In the genomic region with DNA sequence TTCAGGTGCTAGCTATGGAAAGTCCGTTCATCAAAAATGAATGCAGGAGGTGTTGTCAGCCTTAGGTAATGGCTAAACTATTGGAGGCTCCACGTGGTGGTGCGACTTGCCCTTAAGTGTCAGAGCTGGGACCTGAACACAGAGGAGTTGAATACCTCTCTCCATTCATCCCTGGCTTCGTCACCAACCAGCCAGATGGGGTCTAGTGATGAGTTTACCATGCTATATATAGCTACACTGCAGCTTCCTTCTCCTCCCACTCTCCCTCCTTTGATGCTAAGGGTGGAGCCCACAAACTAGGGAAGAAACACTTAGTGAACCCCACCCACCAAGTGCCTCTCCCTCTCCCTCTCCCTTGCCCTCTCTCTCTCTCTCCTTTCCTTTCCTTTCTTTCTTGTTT, we compare ENCODE assay signal across 18 mouse cellular contexts. TPM values are rescaled to one million over a fixed set of nuclear protein-coding genes. Genes with fewer than 3 reads are reported as not detected.
DNase-seq lines count a peak whose midpoint lies in the region; ATAC-seq and TF ChIP-seq lines count a peak whose summit lies in the region.
"Had no signal": no experiment of that assay in that cellular context is flagged by ENCODE, and none has a peak within 500 bp of the region (broad histone marks: within the 10 kb centered on the region; RNA-seq: fewer than 3 reads in every experiment).

No protein-coding gene starts in this region.

- no peak for ATAC-seq in liver, postnatal 0 days
- ATAC-seq in liver, embryonic 16.5 days (ENCODE audit: low read depth), result peak; percentile 63; the same call in 1 of the 2 replicates
- ATAC-seq in neural tube, embryonic 15.5 days (ENCODE audit: low FRiP score), result no peak
- ATAC-seq: midbrain, embryonic 16.5 days had no signal

- no peak overlapping the region for H3K4me2 ChIP-seq in liver, postnatal 0 days (ENCODE audit: low read depth, low read length)
- no peak overlapping the region for H3K4me2 ChIP-seq in liver, embryonic 16.5 days (ENCODE audit: low read depth, low read length)
- H3K4me2 ChIP-seq in neural tube, embryonic 15.5 days, result no peak overlapping the region
- H3K4me2 ChIP-seq: limb, embryonic 15.5 days had no signal

- no peaks in the 10 kb centered on the region for H3K27me3 ChIP-seq in liver, postnatal 0 days (ENCODE audit: insufficient read depth, low read length)
- H3K27me3 ChIP-seq in liver, embryonic 16.5 days (ENCODE audit: control insufficient read depth, insufficient read depth, low read depth, low read length), result no peaks in the 10 kb centered on the region
- no peaks in the 10 kb centered on the region for H3K27me3 ChIP-seq in neural tube, embryonic 15.5 days (replicated peaks)
- H3K27me3 ChIP-seq: limb, embryonic 15.5 days had no signal

- H3K27ac ChIP-seq in liver, postnatal 0 days (ENCODE audit: low read depth), result no peak overlapping the region
- no peak overlapping the region for H3K27ac ChIP-seq in liver, embryonic 16.5 days (ENCODE audit: low read length)
- no peak overlapping the region for H3K27ac ChIP-seq in neural tube, embryonic 15.5 days (replicated peaks)
- H3K27ac ChIP-seq: left cerebral cortex, adult 2 months; limb, embryonic 15.5 days; macrophage had no signal

- 59% methylated on average over 4 of the region's 4 CpGs for WGBS in liver, postnatal 0 days (ENCODE audit: insufficient replicate concordance)
- 44% methylated on average over 4 of the region's 4 CpGs for WGBS in liver, embryonic 16.5 days (ENCODE audit: insufficient replicate concordance)
- WGBS in neural tube, embryonic 15.5 days, result 76% methylated on average over 4 of the region's 4 CpGs

- TF ChIP-seq EP300 in liver, postnatal 0 days (IDR thresholded peaks at IDR 0.05; ENCODE audit: low read depth), result no peak

- no peak overlapping the region for H3K9ac ChIP-seq in liver, postnatal 0 days (replicated peaks)
- H3K9ac ChIP-seq in liver, embryonic 16.5 days (ENCODE audit: low read depth, low read length), result no peak overlapping the region
- no peak overlapping the region for H3K9ac ChIP-seq in neural tube, embryonic 15.5 days (replicated peaks)
- H3K9ac ChIP-seq: limb, embryonic 15.5 days had no signal

- DNase-seq in liver, result peak; percentile 44
- no peak for DNase-seq in liver, postnatal 0 days
- DNase-seq in brain, adult 2 months (ENCODE audit: low read depth, low spot score), result peak; percentile 53
- peak; percentile 18 to 26 for DNase-seq in thymus, postnatal 36 days
- no peak for DNase-seq in Muller cell, postnatal 12 days (ENCODE audit: inconsistent ontology term)
- no peak for DNase-seq in kidney, postnatal 14 days
- DNase-seq: adrenal gland, postnatal 25 days; B cell, adult 2 months; cerebellum, adult 2 months; kidney, adult 11 months; right cerebral cortex, postnatal 25 days had no signal

- peaks cover 3% of the 10 kb centered on the region; the same call in 1 of the 2 replicates for H3K9me3 ChIP-seq in liver, postnatal 0 days (ENCODE audit: low read length)
- H3K9me3 ChIP-seq in liver, embryonic 16.5 days (replicated peaks; ENCODE audit: control insufficient read depth, low read length), result peaks cover 3% of the 10 kb centered on the region; the same call in 1 of the 2 replicates
- no peaks in the 10 kb centered on the region for H3K9me3 ChIP-seq in neural tube, embryonic 15.5 days (replicated peaks)
- H3K9me3 ChIP-seq: limb, embryonic 15.5 days had no signal

- H3K36me3 ChIP-seq in liver, postnatal 0 days (replicated peaks; ENCODE audit: insufficient read depth, low read length), result no peaks in the 10 kb centered on the region
- no peaks in the 10 kb centered on the region for H3K36me3 ChIP-seq in liver, embryonic 16.5 days (ENCODE audit: control insufficient read depth, insufficient read depth)
- no peaks in the 10 kb centered on the region for H3K36me3 ChIP-seq in neural tube, embryonic 15.5 days
- H3K36me3 ChIP-seq: limb, embryonic 15.5 days had no signal

- peaks cover 24% of the 10 kb centered on the region for H3K4me1 ChIP-seq in liver, postnatal 0 days (ENCODE audit: insufficient read depth)
- H3K4me1 ChIP-seq in liver, embryonic 16.5 days (ENCODE audit: control insufficient read depth, low read depth, low read length), result peaks cover 9% of the 10 kb centered on the region
- H3K4me1 ChIP-seq in neural tube, embryonic 15.5 days, result no peaks in the 10 kb centered on the region

- TF ChIP-seq CTCF in liver, postnatal 0 days (IDR thresholded peaks at IDR 0.05; ENCODE audit: low read depth), result no peak

- H3K4me3 ChIP-seq in liver, postnatal 0 days (ENCODE audit: low read depth, low read length), result no peak overlapping the region
- no peak overlapping the region for H3K4me3 ChIP-seq in liver, embryonic 16.5 days (ENCODE audit: low read depth, low read length)
- H3K4me3 ChIP-seq in neural tube, embryonic 15.5 days (replicated peaks), result no peak overlapping the region
- H3K4me3 ChIP-seq: left cerebral cortex, adult 2 months; limb, embryonic 15.5 days had no signal

RNA-seq across cellular contexts. Expression of a gene that starts 43.5 kb away (rescaled TPM):
- polyA plus RNA-seq in liver, postnatal 0 days (2015; fragmentation: Nextera tagmentation; extraction: Ambion mirVana), result 0.85 and 3.7 TPM in 2 replicates
- not detected in 2 replicates for polyA plus RNA-seq in liver, embryonic 16.5 days (2015; fragmentation: Nextera tagmentation; extraction: Ambion mirVana)
- polyA plus RNA-seq in neural tube, embryonic 15.5 days (2015; fragmentation: Nextera tagmentation; extraction: Ambion mirVana), result not detected in 2 replicates
- polyA plus RNA-seq: cerebellum, adult 2 months; hindbrain, embryonic 11.5 days; macrophage; midbrain, embryonic 16.5 days had no signal

RNA-seq across cellular contexts. Expression of a gene that starts 55.2 kb away (rescaled TPM):
- 3.5 and 4.0 TPM in 2 replicates for polyA plus RNA-seq in liver, postnatal 0 days (2015; fragmentation: Nextera tagmentation; extraction: Ambion mirVana)
- polyA plus RNA-seq in liver, embryonic 16.5 days (2015; fragmentation: Nextera tagmentation; extraction: Ambion mirVana), result 3.1 TPM in 2 replicates
- polyA plus RNA-seq in neural tube, embryonic 15.5 days (2015; fragmentation: Nextera tagmentation; extraction: Ambion mirVana), result 4.4 and 8.0 TPM in 2 replicates

Comparison
In these comparisons a context has a peak if more than half of its experiments do, and no peak if none do; other contexts are left out.
1. DNase-seq: peak in liver (single experiment), brain, adult 2 months (single experiment) and thymus, postnatal 36 days (2 of 2); none in liver, postnatal 0 days (single experiment), Muller cell, postnatal 12 days (single experiment) and kidney, postnatal 14 days (single experiment).